16 mouse cellular contexts compared by ENCODE assay signal in the genomic region with DNA sequence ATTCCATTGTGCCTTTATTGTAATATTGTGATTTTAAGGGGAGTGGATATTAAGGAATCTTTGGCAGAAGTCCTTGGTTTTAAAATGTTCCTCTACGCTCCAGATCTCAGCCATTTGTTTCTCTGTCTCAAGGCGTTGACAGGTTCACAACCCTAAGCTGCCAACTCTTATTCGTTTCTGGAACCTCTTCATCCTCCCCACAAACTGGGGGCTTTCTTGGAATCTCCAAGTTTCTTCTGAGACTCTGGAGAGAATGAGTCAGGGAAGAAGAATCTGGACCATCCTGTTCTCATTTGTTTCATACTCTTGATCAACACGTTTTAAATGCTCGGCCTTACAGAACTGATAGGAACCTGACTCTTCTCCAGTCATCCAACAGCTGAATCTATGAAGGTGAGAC.
A peak's percentile ranks its signal among the peaks of the same experiment; 100 is the strongest.
DNase-seq lines count a peak whose midpoint lies in the region; ATAC-seq lines count a peak whose summit lies in the region.
"Had no signal": no experiment of that assay in that cellular context is flagged by ENCODE, and none has a peak within 500 bp of the region (broad histone marks: within the 10 kb centered on the region; RNA-seq: fewer than 3 reads in every experiment).

No protein-coding gene starts in this region.

- peaks cover 26% of the 10 kb centered on the region for H3K4me1 ChIP-seq in heart, embryonic 10.5 days
- peaks cover 34% of the 10 kb centered on the region for H3K4me1 ChIP-seq in embryonic facial prominence, embryonic 12.5 days
- H3K4me1 ChIP-seq in heart, embryonic 16.5 days (ENCODE audit: control insufficient read depth, insufficient read depth, low read length) = peaks cover 4% of the 10 kb centered on the region; the same call in 1 of the 2 replicates
- H3K4me1 ChIP-seq: liver, embryonic 12.5 days had no signal

- no peaks in the 10 kb centered on the region for H3K27me3 ChIP-seq in heart, embryonic 10.5 days (ENCODE audit: insufficient read depth, poor library complexity, severe bottlenecking)
- no peaks in the 10 kb centered on the region for H3K27me3 ChIP-seq in embryonic facial prominence, embryonic 12.5 days
- no peaks in the 10 kb centered on the region for H3K27me3 ChIP-seq in heart, embryonic 16.5 days (ENCODE audit: control insufficient read depth, insufficient read depth, low read length)
- H3K27me3 ChIP-seq: lung, embryonic 15.5 days had no signal

- H3K9me3 ChIP-seq in heart, embryonic 10.5 days = no peaks in the 10 kb centered on the region
- no peaks in the 10 kb centered on the region for H3K9me3 ChIP-seq in embryonic facial prominence, embryonic 12.5 days
- no peaks in the 10 kb centered on the region for H3K9me3 ChIP-seq in heart, embryonic 16.5 days (replicated peaks; ENCODE audit: control insufficient read depth, low read length)
- H3K9me3 ChIP-seq: liver, embryonic 12.5 days; lung, embryonic 15.5 days had no signal

- peak; percentile 32 to 62 for DNase-seq in heart, adult 18-20 months
- no peak for DNase-seq in heart, embryonic 10.5 days (ENCODE audit: low spot score)
- DNase-seq in 3T3-L1 (ENCODE audit: low read depth, low spot score) = peak; percentile 91
- DNase-seq in frontal cortex, adult 2 months (ENCODE audit: extremely low spot score in 1 of 2, low spot score in 1 of 2) = no peak
- no peak for DNase-seq in cerebellum, adult 9-11 months
- DNase-seq: adrenal gland, postnatal 36 days; cerebellum, adult 2 months; kidney, adult 2 months; kidney, postnatal 25 days; layer of hippocampus, adult 9-11 months; thymus, adult 18-20 months had no signal

- no peak overlapping the region for H3K4me2 ChIP-seq in embryonic facial prominence, embryonic 12.5 days (replicated peaks)
- no peak overlapping the region for H3K4me2 ChIP-seq in heart, embryonic 16.5 days (ENCODE audit: low read depth, low read length)
- H3K4me2 ChIP-seq: liver, embryonic 12.5 days; lung, embryonic 15.5 days had no signal

- no peak overlapping the region for H3K9ac ChIP-seq in embryonic facial prominence, embryonic 12.5 days
- no peak overlapping the region for H3K9ac ChIP-seq in heart, embryonic 16.5 days (ENCODE audit: low read length)
- H3K9ac ChIP-seq: liver, embryonic 12.5 days; lung, embryonic 15.5 days had no signal

- H3K27ac ChIP-seq in heart, embryonic 10.5 days = no peak overlapping the region
- H3K27ac ChIP-seq in embryonic facial prominence, embryonic 12.5 days = 0 out of 2 replicates have a peak overlapping the region, but pooled peaks have one; percentile 9
- H3K27ac ChIP-seq in heart, embryonic 16.5 days (ENCODE audit: low read length) = peak overlapping the region; percentile 74
- H3K27ac ChIP-seq: liver, embryonic 12.5 days; lung, embryonic 15.5 days had no signal

- no peaks in the 10 kb centered on the region for H3K36me3 ChIP-seq in heart, embryonic 10.5 days
- H3K36me3 ChIP-seq in embryonic facial prominence, embryonic 12.5 days = no peaks in the 10 kb centered on the region
- H3K36me3 ChIP-seq in heart, embryonic 16.5 days (ENCODE audit: control insufficient read depth, insufficient read depth) = no peaks in the 10 kb centered on the region
- H3K36me3 ChIP-seq: liver, embryonic 12.5 days; lung, embryonic 15.5 days had no signal

- ATAC-seq in embryonic facial prominence, embryonic 12.5 days (ENCODE audit: insufficient number of reproducible peaks, insufficient read depth, low FRiP score, low TSS enrichment) = no peak
- ATAC-seq in heart, embryonic 16.5 days (replicated peaks; ENCODE audit: extremely low read depth, insufficient read depth, low FRiP score) = no peak
- ATAC-seq: forebrain, embryonic 16.5 days; liver, embryonic 12.5 days had no signal

- 70% methylated on average over 5 of the region's 5 CpGs for WGBS in heart, embryonic 10.5 days
- 81% methylated on average over 5 of the region's 5 CpGs for WGBS in embryonic facial prominence, embryonic 12.5 days
- 61% methylated on average over 5 of the region's 5 CpGs for WGBS in heart, embryonic 16.5 days

- no peak overlapping the region for H3K4me3 ChIP-seq in heart, embryonic 10.5 days
- no peak overlapping the region for H3K4me3 ChIP-seq in embryonic facial prominence, embryonic 12.5 days
- H3K4me3 ChIP-seq in heart, embryonic 16.5 days (ENCODE audit: low read length) = no peak overlapping the region
- H3K4me3 ChIP-seq: liver, embryonic 12.5 days; lung, embryonic 15.5 days had no signal

Comparison
In these comparisons a context has a peak if more than half of its experiments do, and no peak if none do; other contexts are left out.
1. DNase-seq: peak in heart, adult 18-20 months (2 of 2) and 3T3-L1 (single experiment); none in heart, embryonic 10.5 days (single experiment), frontal cortex, adult 2 months (0 of 2) and cerebellum, adult 9-11 months (single experiment).